Mouse (Mus musculus): ENCODE results near the gene Sestd1.

Gene Sestd1

GRCm38 (mm10) chr2:77146291-77146690 is 134.1 kb downstream of the Sestd1 start:
- intact Hi-C loops (cut with DNase I), result no loop called here

- intact Hi-C loops (cut with DNase I), result no loop called here
Measured at GRCm38 (mm10) chr2:77143536-77143935, 136.9 kb downstream of the Sestd1 start.

- intact Hi-C loops (cut with DNase I), result no loop called here
Measured at GRCm38 (mm10) chr2:77138879-77139278, 141.5 kb downstream of the Sestd1 start.

GRCm38 (mm10) chr2:77134906-77135305 is 145.5 kb downstream of the Sestd1 start:
- intact Hi-C loops (cut with DNase I), result no loop called here

- intact Hi-C loops (cut with DNase I), result no loop called here
Measured at GRCm38 (mm10) chr2:77133407-77133806, 147.0 kb downstream of the Sestd1 start.
